Mouse (Mus musculus): ENCODE measurements around the gene Sik3. TPM values are rescaled to one million over a fixed set of nuclear protein-coding genes. Genes with fewer than 3 reads are reported as not detected.

Gene Sik3
- polyA plus RNA-seq, 1 experiment, result 32.0 TPM

- Histone ChIP-seq H3K79me2 (ENCODE audit: control insufficient read depth, insufficient read depth) (peaks cover 80% of the 10 kb centered on the region), H3K4me3 (ENCODE audit: insufficient read depth, poor library complexity, severe bottlenecking) (no peak overlapping the region)
- TF ChIP-seq MAX (IDR thresholded peaks at IDR 0.05) (no peak), CEBPB (IDR thresholded peaks at IDR 0.05; ENCODE audit: low read depth) (no peak), CTCF (IDR thresholded peaks at IDR 0.05; ENCODE audit: control insufficient read depth, insufficient read depth, insufficient read length) (no peak), MYOD1 (IDR thresholded peaks at IDR 0.05; ENCODE audit: control insufficient read depth, insufficient read length, low read depth) (no peak), USF1 (IDR thresholded peaks at IDR 0.05; ENCODE audit: low read depth) (no peak)
Measured at GRCm38 (mm10) chr9:46015831-46016230, 3.2 kb downstream of the Sik3 start.

GRCm38 (mm10) chr9:46016417-46016816 is 3.8 kb downstream of the Sik3 start:
- Histone ChIP-seq H3K27me3 (ENCODE audit: control insufficient read depth, insufficient read depth, insufficient read length) (no peaks in the 10 kb centered on the region), H3K4me3 (ENCODE audit: insufficient read depth, poor library complexity, severe bottlenecking) (no peak overlapping the region), H3K36me3 (ENCODE audit: control insufficient read depth, insufficient read depth) (peaks cover 10% of the 10 kb centered on the region), H3K79me2 (ENCODE audit: control insufficient read depth, insufficient read depth) (peaks cover 86% of the 10 kb centered on the region), H3K79me3 (ENCODE audit: low read depth) (peaks cover 68% of the 10 kb centered on the region), H3ac (ENCODE audit: control insufficient read depth, insufficient read length, low read depth) (no peak overlapping the region)
- TF ChIP-seq USF1 (IDR thresholded peaks at IDR 0.05; ENCODE audit: low read depth), result no peak
- TF ChIP-seq FOSL1 (IDR thresholded peaks at IDR 0.05; ENCODE audit: insufficient read depth, low read length, poor library complexity, severe bottlenecking), result no peak
- TF ChIP-seq MAX (IDR thresholded peaks at IDR 0.05), result no peak
- no peak for TF ChIP-seq MYOD1 (IDR thresholded peaks at IDR 0.05; ENCODE audit: control insufficient read depth, insufficient read length, low read depth)
- no peak for TF ChIP-seq MYOG (IDR thresholded peaks at IDR 0.05; ENCODE audit: control insufficient read depth, extremely low read depth, insufficient read length)
- TF ChIP-seq CTCF (IDR thresholded peaks at IDR 0.05; ENCODE audit: control insufficient read depth, insufficient read depth, insufficient read length), result no peak
- no peak for TF ChIP-seq CEBPB (IDR thresholded peaks at IDR 0.05; ENCODE audit: low read depth)

More at GRCm38 (mm10) chr9:46015831-46016230, 3.2 kb downstream of the Sik3 start:
- Histone ChIP-seq H3ac (ENCODE audit: control insufficient read depth, insufficient read length, low read depth) (no peak overlapping the region), H3K79me3 (ENCODE audit: low read depth) (peaks cover 62% of the 10 kb centered on the region), H3K36me3 (ENCODE audit: control insufficient read depth, insufficient read depth) (peaks cover 10% of the 10 kb centered on the region), H3K27me3 (ENCODE audit: control insufficient read depth, insufficient read depth, insufficient read length) (no peaks in the 10 kb centered on the region)

GRCm38 (mm10) chr9:46018316-46018715 is 5.7 kb downstream of the Sik3 start:
- Histone ChIP-seq H3ac (ENCODE audit: control insufficient read depth, insufficient read length, low read depth) (no peak overlapping the region), H3K79me3 (ENCODE audit: low read depth) (peaks cover 82% of the 10 kb centered on the region)
- TF ChIP-seq USF1 (IDR thresholded peaks at IDR 0.05; ENCODE audit: low read depth) (no peak), FOSL1 (IDR thresholded peaks at IDR 0.05; ENCODE audit: insufficient read depth, low read length, poor library complexity, severe bottlenecking) (no peak), CEBPB (IDR thresholded peaks at IDR 0.05; ENCODE audit: low read depth) (no peak)

GRCm38 (mm10) chr9:46019975-46020374 is 7.4 kb downstream of the Sik3 start:
- Histone ChIP-seq H3K79me3 (ENCODE audit: low read depth) (peaks cover 77% of the 10 kb centered on the region), H3K4me3 (ENCODE audit: insufficient read depth, poor library complexity, severe bottlenecking) (no peak overlapping the region), H3K36me3 (ENCODE audit: control insufficient read depth, insufficient read depth) (peaks cover 10% of the 10 kb centered on the region), H3ac (ENCODE audit: control insufficient read depth, insufficient read length, low read depth) (no peak overlapping the region), H3K27me3 (ENCODE audit: control insufficient read depth, insufficient read depth, insufficient read length) (no peaks in the 10 kb centered on the region), H3K79me2 (ENCODE audit: control insufficient read depth, insufficient read depth) (peaks cover 98% of the 10 kb centered on the region)
- no peak for TF ChIP-seq FOSL1 (IDR thresholded peaks at IDR 0.05; ENCODE audit: insufficient read depth, low read length, poor library complexity, severe bottlenecking)
- no peak for TF ChIP-seq MAX (IDR thresholded peaks at IDR 0.05)
- TF ChIP-seq MYOG (IDR thresholded peaks at IDR 0.05; ENCODE audit: control insufficient read depth, extremely low read depth, insufficient read length), result no peak
- TF ChIP-seq MYOD1 (IDR thresholded peaks at IDR 0.05; ENCODE audit: control insufficient read depth, insufficient read length, low read depth), result no peak
- no peak for TF ChIP-seq CTCF (IDR thresholded peaks at IDR 0.05; ENCODE audit: control insufficient read depth, insufficient read depth, insufficient read length)
- no peak for TF ChIP-seq CEBPB (IDR thresholded peaks at IDR 0.05; ENCODE audit: low read depth)
- TF ChIP-seq USF1 (IDR thresholded peaks at IDR 0.05; ENCODE audit: low read depth), result no peak

More at GRCm38 (mm10) chr9:46018316-46018715, 5.7 kb downstream of the Sik3 start:
- H3K36me3 ChIP-seq (ENCODE audit: control insufficient read depth, insufficient read depth), result peaks cover 10% of the 10 kb centered on the region
- H3K27me3 ChIP-seq (ENCODE audit: control insufficient read depth, insufficient read depth, insufficient read length), result no peaks in the 10 kb centered on the region
- H3K79me2 ChIP-seq (ENCODE audit: control insufficient read depth, insufficient read depth), result peaks cover 98% of the 10 kb centered on the region
- H3K4me3 ChIP-seq (ENCODE audit: insufficient read depth, poor library complexity, severe bottlenecking), result no peak overlapping the region

GRCm38 (mm10) chr9:46023591-46023990 is 11.0 kb downstream of the Sik3 start:
- Histone ChIP-seq H3ac (ENCODE audit: control insufficient read depth, insufficient read length, low read depth) (no peak overlapping the region), H3K79me3 (ENCODE audit: low read depth) (peaks cover 63% of the 10 kb centered on the region), H3K36me3 (ENCODE audit: control insufficient read depth, insufficient read depth) (peaks cover under 1% of the 10 kb centered on the region), H3K79me2 (ENCODE audit: control insufficient read depth, insufficient read depth) (peaks cover 98% of the 10 kb centered on the region), H3K4me3 (ENCODE audit: insufficient read depth, poor library complexity, severe bottlenecking) (no peak overlapping the region), H3K27me3 (ENCODE audit: control insufficient read depth, insufficient read depth, insufficient read length) (no peaks in the 10 kb centered on the region)
- TF ChIP-seq MYOG (IDR thresholded peaks at IDR 0.05; ENCODE audit: control insufficient read depth, extremely low read depth, insufficient read length), result no peak
- TF ChIP-seq CTCF (IDR thresholded peaks at IDR 0.05; ENCODE audit: control insufficient read depth, insufficient read depth, insufficient read length), result no peak
- TF ChIP-seq CEBPB (IDR thresholded peaks at IDR 0.05; ENCODE audit: low read depth), result no peak
- TF ChIP-seq MAX (IDR thresholded peaks at IDR 0.05), result no peak
- no peak for TF ChIP-seq MYOD1 (IDR thresholded peaks at IDR 0.05; ENCODE audit: control insufficient read depth, insufficient read length, low read depth)
- TF ChIP-seq FOSL1 (IDR thresholded peaks at IDR 0.05; ENCODE audit: insufficient read depth, low read length, poor library complexity, severe bottlenecking), result no peak
- no peak for TF ChIP-seq USF1 (IDR thresholded peaks at IDR 0.05; ENCODE audit: low read depth)
